Mouse (Mus musculus): ENCODE results near the gene Gm37240. TPM values are rescaled to one million over a fixed set of nuclear protein-coding genes. Genes with fewer than 3 reads are reported as not detected.
"Not testable (repeated sequence)": the region's sequence is repeated elsewhere in the genome, so short reads cannot be mapped to it uniquely, and the experiment has no call there.

Gm37240 gene
- total RNA-seq, 2 experiments from 2014 or later = 0.92 to 1.4 TPM

- DNase-seq (ENCODE audit: extremely low spot score in 1 of 2, low spot score in 1 of 2) = peak in 1 of 2 experiments; percentile 13
Measured at GRCm38 (mm10) chr3:84906528-84906927, 980.8 kb downstream of the Gm37240 start.

DNA sequence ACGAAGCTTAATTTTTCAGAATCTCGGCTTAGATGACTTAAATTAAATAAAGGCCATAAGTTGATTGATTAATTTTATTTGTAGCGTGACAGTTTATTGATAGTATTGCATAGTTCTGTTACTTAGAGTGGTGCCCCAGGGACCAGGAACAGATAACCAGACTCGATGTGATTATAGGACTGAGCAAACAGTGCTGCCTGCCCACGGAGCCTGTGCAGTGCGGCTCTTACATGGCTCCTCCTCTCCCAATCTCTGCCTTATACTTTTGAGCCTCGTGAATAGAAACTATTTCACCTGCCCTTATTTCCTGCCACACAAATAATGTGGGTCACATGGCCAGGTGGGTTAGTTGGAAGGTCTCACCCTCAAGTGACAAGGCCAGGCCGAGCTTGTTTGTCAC lies 989.4 kb downstream of the Gm37240 start:
- DNase-seq (ENCODE audit: extremely low spot score in 1 of 2, low spot score in 1 of 2) = no peak

GRCm38 (mm10) chr3:84890983-84891382 lies 996.3 kb downstream of the Gm37240 start:
- DNase-seq (ENCODE audit: extremely low spot score in 1 of 2, low spot score in 1 of 2) = no peak

GRCm38 (mm10) chr3:84889648-84890047 lies 997.7 kb downstream of the Gm37240 start:
- no peak for DNase-seq (ENCODE audit: extremely low spot score in 1 of 2, low spot score in 1 of 2)

- DNase-seq (ENCODE audit: extremely low spot score in 1 of 2, low spot score in 1 of 2) = no peak
Measured at GRCm38 (mm10) chr3:84883817-84884483, 1003.4 kb downstream of the Gm37240 start.

DNA sequence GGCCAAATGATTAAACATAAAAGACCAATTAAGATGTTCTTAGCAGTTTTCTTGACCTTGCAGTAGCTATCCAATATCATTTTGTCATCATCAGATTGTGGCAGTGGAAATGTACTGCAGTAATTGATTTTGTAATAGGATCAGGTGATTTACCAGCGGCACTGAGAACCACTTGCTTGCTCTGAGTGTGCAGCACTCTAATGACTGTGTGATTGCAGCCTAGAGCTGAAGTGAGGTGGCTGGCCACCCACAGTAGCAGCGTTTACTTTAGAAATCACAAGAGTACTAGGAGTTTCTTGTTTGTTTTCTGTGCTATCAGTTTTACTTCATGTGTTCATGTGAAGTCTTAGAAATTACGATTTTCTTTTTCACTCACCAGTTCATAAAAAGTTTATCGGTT lies 1011.1 kb downstream of the Gm37240 start:
- no peak for DNase-seq (ENCODE audit: extremely low spot score in 1 of 2, low spot score in 1 of 2)

DNA sequence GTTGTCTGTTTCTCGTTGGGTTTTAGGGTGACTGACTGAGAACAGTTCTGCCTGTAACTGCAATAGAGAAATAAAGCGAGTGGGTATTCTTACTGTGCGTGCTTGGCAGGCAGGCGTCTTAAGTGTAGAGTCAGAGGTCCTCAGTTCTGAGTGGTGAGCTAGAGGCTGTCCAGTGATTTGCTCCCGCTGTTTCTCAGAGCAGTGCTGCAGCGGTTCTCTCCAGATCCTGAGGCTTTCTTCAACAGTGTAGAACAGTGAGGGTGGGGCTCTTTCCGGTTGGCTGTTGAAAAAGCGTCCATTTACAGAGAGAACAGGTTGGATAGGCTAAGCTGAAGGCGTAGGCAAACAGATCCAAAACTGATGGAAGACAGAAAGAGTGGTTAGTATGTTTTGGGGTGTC lies 1012.0 kb downstream of the Gm37240 start:
- DNase-seq (ENCODE audit: extremely low spot score in 1 of 2, low spot score in 1 of 2) = no peak

DNA sequence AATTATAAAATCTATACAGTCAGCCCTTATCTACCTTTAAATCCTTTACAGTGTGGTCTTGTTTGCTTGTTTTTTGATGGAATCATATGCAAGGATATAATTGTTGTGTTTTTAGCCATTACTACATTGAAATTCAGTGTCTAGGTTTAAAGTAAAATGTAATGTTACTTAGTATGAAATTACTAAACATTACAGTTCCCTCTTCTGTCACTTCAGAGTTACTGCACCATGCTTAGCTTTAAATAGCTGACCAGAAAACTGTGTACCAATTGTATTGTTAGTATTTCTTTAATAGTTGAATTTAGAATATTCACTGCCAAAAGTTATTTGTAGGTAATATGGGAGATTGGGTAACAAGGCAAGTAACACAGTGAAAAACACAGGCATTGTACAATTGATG lies 1017.2 kb downstream of the Gm37240 start:
- DNase-seq (ENCODE audit: extremely low spot score in 1 of 2, low spot score in 1 of 2) = no peak

GRCm38 (mm10) chr3:84867991-84868390 lies 1019.3 kb downstream of the Gm37240 start:
- no peak for DNase-seq (ENCODE audit: extremely low spot score in 1 of 2, low spot score in 1 of 2)

DNA sequence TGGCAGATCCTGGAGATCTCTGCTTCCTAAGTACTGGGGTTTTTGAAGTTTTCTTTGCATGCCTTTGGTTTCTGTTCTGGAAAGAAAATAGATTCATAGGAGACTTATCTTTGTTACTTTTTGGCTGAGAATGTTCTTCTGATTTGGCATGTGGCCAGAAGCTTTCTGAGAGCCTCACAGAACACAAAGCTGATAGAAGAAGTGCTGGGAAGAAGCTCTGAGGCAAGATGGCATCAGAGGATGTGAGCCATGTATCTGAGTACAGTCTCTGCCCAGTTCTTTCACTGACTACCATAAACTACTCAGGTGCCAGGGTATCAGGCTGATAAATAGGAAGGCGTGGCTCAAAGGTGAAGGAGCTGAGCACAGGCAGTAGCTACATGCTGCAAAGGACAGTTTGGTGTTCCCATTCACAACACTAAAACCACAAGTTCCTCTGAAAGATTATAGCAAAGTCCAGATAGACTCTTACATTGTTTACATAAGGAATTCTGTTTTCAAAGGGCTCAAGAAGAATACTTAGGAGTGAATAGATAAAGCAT lies 1019.8 kb downstream of the Gm37240 start:
- no peak for DNase-seq (ENCODE audit: extremely low spot score in 1 of 2, low spot score in 1 of 2)

DNA sequence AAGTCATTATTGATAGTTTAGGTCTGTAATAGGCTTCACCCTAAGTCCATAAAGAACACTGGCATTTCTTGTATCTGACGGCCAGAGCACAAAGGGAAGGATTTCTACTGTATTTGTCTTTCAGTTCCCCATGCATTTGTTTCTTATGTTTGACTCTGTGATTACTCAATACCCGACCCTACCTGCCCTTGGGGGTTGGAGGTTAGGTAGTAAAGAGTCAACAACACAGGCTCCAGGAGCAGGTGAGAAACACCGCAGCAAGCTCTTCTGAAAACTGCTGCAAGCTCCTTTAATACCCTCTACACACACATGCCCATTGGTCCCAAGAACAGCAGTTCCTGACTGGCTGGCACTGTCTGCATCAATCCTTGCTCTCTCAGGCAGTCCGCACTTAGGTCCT lies 1020.5 kb downstream of the Gm37240 start:
- no peak for DNase-seq (ENCODE audit: extremely low spot score in 1 of 2, low spot score in 1 of 2)

- DNase-seq (ENCODE audit: extremely low spot score in 1 of 2, low spot score in 1 of 2) = no peak
Measured at GRCm38 (mm10) chr3:84865684-84866083, 1021.6 kb downstream of the Gm37240 start.

- not testable (repeated sequence) for DNase-seq (ENCODE audit: extremely low spot score in 1 of 2, low spot score in 1 of 2)
Measured at GRCm38 (mm10) chr3:84861817-84862216, 1025.5 kb downstream of the Gm37240 start.

DNA sequence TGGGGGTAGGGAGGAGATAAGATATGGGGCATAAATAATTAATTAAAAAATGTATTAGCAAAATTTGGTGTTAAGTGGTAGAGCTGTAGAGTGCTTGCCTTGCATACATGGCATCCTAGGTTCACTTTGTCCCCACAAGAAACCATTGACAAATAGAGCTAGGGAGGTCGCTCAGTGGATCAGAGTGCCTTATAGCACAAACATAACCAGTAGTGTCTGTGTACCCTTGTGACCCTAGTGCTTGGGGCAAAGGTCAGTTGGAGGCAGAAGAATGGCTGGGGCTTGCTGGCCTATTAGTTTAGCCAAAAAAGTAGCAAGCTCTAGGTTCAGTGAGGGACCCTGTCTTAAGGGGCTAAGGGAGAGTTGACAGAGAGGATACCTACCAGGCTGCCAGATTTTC lies 1026.6 kb downstream of the Gm37240 start:
- no peak for DNase-seq (ENCODE audit: extremely low spot score in 1 of 2, low spot score in 1 of 2)

- DNase-seq (ENCODE audit: extremely low spot score in 1 of 2, low spot score in 1 of 2) = no peak
Measured at GRCm38 (mm10) chr3:84854440-84854839, 1032.9 kb downstream of the Gm37240 start.

- DNase-seq (ENCODE audit: extremely low spot score in 1 of 2, low spot score in 1 of 2) = no peak
Measured at GRCm38 (mm10) chr3:84852877-84853276, 1034.4 kb downstream of the Gm37240 start.

DNA sequence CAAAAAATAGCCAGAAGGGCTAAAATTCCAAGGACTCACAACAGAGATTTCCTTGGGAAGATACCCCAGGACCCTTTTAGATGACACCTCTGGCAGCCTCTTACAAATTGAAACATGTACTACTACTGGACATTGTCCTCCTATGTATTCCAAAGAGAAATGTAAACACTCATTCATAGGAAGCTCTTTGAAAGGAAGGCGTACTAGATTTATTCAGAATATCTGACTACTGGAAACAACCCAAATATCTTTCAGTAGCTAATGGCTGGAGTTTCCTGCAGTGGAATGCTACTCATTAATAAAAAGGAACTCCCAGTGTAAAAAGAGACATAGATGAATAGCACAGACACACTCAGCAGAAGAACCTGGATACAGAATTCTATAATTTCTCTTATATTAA lies 1035.5 kb downstream of the Gm37240 start:
- no peak for DNase-seq (ENCODE audit: extremely low spot score in 1 of 2, low spot score in 1 of 2)

DNA sequence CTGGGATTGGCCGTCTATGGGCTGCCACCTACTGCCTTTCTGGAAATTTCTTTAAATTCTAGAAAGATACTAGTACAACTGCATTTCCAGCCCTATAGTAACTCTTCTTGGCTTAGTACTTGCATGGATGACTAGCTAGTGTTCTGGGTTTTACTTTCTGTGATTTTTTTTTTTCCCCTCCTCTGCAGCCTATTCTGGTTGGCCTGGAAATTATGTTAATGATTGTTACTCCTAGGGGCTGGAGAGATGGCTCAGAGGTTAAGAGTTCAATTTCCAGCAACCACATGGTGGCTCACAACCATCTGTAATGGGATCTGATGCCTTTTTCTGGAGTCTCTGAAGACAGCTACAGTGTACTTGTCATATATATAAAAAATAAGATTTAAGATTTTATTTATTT lies 1036.9 kb downstream of the Gm37240 start:
- no peak for DNase-seq (ENCODE audit: extremely low spot score in 1 of 2, low spot score in 1 of 2)

- no peak for DNase-seq (ENCODE audit: extremely low spot score in 1 of 2, low spot score in 1 of 2)
Measured at GRCm38 (mm10) chr3:84848798-84849197, 1038.5 kb downstream of the Gm37240 start.

DNA sequence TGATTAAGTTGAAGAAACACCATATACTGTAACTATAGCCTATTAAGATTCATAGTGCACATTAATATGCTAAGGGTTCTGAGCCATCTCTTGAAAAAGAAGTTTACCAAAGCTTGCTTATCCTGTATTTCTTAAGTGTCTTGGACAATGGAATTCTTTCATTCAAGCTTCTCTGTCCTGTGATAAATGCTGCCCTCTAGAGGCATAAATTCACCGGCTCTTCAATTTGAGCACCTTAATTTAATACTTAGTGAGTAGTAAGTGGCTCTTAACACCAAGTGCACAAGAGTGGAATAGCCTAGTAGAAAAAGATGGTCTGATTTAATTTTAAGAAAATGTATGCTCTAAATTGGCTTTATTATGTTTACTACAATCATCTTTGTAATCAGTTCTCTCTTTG lies 1043.7 kb downstream of the Gm37240 start:
- peak in 1 of 2 experiments; percentile 50 for DNase-seq (ENCODE audit: extremely low spot score in 1 of 2, low spot score in 1 of 2)

DNA sequence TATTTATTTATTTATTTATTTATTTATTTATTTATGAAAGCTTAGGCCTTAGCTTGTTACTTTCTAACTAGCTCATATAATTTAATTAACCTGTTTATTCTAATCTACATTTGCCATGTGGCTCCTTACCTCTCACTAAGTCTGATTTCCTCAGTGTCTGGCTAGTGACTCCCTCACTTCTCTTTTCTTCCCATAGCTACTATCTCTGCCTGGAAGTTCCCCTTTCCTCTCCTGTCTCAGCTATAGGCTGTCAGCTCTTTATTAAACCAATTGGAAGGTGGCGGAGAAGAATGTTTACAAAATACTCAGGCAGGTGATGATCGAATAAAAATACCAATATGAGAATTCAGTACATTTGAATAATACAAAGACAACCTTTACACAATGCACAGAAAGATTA lies 1044.5 kb downstream of the Gm37240 start:
- DNase-seq (ENCODE audit: extremely low spot score in 1 of 2, low spot score in 1 of 2) = no peak

GRCm38 (mm10) chr3:84841271-84841670 lies 1046.0 kb downstream of the Gm37240 start:
- DNase-seq (ENCODE audit: extremely low spot score in 1 of 2, low spot score in 1 of 2) = no peak
